Mouse (Mus musculus) heart, adult 11 months (tissue): ENCODE data around the gene Pcsk4.

Experiments
- DNase-seq: peaks from one replicate; pipeline ENCODE4 v3.0.0; 2022

Gene Pcsk4

GRCm38 (mm10) chr10:80296824-80297223 lies 32.5 kb downstream of the Pcsk4 start:
- DNase-seq, result peak; percentile 94

GRCm38 (mm10) chr10:80295618-80296425 lies 33.5 kb downstream of the Pcsk4 start, which contains the start of gene Apc2:
Gene Apc2, plus strand, starts transcription at chr10:80295977.
- peak; percentile 99 for DNase-seq

GRCm38 (mm10) chr10:80294788-80295303 lies 34.5 kb downstream of the Pcsk4 start:
- no peak for DNase-seq

GRCm38 (mm10) chr10:80294311-80294710 lies 35.0 kb downstream of the Pcsk4 start:
- no peak for DNase-seq

GRCm38 (mm10) chr10:80293325-80293724 lies 36.0 kb downstream of the Pcsk4 start:
- no peak for DNase-seq

- peak; percentile 99 for DNase-seq
Measured at GRCm38 (mm10) chr10:80292251-80293146, 36.8 kb downstream of the Pcsk4 start, which contains the start of gene Rps15. Gene Rps15, plus strand, starts transcription at chr10:80292453.

DNA sequence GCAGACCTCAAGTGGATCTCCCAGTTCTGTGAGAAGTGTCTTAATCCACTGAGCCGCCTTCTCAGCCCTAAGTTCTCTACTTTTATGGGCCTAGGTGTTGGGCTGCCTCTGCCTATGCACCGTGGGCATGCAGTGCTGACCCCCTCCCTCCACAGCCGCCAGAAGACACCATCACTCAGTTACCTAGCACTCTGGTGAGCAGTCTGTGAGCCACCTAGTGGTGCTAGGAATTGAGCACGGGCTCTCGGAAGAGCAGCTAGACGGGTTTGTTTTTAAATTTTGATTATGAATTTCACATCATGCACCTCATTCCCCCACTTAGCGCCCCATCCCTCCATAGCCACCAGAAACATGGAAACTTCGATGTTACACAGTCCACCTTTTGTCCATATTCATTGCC lies 40.6 kb downstream of the Pcsk4 start:
- no peak for DNase-seq

DNA sequence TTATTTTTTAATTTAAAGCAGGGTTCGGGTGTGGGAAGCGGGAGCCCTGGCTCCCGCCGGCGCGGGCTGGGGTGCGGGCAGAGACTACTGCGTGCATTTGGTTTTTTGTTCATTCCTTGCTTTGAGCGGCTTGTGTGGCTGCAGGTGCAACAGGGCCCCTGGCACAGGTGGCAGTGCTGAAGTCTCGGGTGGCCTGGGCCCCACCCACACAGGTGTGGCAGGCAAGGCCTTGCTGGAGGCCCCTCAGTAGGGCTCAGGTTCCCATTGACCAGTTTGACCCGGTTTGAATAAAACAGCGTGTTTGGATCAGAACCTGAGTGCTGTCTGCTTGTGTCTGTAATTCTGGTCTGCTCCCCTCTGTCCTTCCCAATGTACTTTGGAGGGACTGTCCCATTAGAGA lies 41.2 kb downstream of the Pcsk4 start:
- no peak for DNase-seq

DNA sequence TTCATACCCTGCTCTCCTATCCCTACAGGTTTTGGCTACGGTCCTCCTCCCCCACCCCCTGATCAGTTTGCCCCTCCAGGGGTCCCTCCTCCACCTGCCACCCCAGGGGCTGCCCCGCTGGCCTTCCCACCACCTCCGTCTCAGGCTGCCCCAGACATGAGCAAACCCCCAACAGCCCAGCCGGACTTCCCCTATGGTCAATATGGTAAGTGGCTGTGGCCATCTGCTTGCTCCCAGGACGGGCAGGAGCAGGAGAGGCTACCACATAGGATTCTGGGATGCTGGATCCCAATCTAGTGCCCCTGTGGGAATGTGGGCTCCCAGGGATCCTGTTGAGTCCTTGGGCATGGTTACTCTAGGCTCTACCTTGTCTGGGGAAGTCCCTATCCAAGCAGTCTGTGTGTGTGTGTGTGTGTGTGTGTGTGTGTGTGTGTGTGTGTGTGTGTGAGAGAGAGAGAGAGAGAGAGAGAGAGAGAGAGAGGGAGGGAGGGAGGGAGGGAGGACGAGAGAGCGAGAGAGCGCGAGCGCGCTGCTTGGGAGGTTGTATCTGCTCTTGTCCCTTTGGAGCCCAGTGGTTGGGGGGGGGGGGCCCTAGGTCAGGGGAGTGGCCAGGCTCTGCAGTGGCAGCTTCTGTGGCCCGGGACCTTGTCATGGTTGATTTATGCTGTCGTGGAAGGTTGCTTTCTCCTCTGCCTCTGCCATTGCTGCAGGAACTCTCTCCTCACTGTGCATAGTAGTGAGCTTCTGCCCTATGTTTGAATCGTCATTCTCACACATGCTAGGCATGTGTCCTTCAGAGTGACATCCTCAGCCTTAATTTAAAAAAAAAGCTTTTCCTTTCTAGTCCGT lies 43.9 kb downstream of the Pcsk4 start:
- no peak for DNase-seq

DNA sequence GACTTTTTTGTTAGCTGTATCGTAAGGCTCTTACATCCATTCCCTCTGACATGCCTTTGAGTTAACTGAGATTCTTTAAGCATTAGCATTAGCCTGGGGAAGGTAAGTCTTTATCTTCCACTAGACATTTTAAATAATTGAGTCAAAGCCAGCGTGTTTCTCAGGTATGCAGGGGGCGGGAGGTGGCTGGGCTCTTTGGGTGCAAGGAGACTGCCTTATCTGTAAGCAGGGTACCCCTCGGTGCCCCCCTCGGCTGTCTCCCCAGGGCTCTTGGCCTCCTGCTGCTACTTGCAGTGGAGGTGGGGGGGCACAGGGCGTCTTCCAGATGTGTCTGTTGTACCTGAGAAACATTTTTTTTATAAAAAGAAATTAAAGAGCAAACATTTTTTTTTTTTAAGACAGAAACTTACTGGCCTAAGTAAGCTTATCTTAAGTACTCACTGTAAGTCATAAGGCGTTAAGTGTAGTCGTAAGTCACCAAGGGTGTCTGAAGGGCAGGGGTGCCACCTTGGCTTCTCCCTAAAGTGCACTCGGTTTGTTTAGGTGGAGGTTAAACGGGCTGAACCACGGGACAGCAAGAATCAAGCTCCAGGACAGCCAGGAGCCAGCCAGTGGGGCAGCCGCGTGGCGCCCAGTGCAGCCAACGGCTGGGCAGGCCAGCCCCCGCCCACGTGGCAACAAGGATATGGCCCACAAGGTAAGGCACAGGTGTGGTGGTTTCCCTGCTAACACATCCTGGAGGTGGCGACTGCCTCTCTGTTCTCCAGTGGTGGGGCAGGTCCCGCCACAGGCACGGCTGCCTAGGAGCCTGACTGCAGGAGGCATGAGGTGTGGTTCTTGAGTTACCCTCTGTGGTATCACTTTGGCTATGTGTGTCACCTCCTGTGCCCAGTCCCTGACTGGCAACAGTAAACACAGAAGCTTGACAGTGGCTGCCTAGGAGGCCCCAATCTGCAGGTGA lies 46.5 kb downstream of the Pcsk4 start:
- no peak for DNase-seq

- DNase-seq, result no peak
Measured at GRCm38 (mm10) chr10:80281921-80282371, 47.4 kb downstream of the Pcsk4 start.

GRCm38 (mm10) chr10:80281304-80281703 lies 48.0 kb downstream of the Pcsk4 start:
- peak; percentile 98 for DNase-seq

DNA sequence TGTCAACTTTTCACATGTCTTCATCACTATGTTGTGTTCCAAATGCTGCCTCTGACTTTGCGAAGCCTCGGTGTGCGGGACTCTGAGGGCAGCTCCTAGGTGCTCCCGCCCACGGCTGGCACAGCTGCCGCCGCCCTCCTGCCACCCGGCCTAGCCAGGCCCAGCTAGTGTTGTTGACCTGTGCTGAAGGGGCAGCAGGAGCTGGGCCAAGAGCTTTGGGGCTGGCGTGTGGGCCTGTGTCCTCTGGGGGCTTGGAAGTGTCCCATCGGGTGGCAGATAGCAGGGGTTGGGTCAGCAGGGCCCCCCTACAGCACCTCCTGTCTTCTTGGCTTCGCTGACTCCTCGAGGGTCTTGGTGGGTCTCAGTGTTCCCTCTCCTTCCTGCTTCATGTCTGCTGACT lies 50.0 kb downstream of the Pcsk4 start:
- DNase-seq, result peak; percentile 93

DNA sequence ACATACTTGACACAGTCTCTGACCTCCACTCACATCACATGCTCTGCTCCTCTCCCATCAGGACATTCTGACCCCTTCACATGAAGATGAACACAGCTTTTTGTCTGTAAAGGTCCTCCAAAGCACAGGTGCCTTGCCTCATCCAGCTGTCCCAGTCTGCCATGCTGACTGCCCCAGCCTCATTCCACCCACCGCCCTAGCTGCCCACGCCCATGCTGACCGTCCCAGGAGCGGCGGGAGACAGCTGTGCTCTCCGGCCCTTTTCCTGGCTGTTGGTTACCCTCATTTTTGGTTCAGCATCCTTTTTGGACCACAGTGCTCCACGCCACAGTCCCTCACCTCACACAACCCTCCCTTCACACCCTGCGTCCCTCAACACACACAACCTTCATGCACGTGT lies 50.9 kb downstream of the Pcsk4 start:
- no peak for DNase-seq

DNA sequence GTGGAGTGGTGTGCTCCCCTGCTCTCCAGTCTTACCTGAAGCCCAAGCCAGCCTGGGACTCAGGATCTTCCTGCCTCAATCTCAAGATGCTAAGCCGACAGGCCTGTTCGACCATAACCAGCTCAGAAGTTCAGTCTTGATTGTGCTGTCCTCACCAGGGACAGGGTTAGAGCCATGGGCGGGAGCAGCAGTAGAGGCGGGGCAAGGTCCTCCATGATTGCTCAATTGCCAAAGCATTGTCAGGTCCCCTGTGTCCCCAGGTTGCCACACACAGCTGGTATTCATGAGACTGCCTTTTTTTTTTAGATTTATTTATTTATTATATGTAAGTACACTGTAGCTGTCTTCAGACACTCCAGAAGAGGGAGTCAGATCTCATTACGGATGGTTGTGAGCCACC lies 53.1 kb downstream of the Pcsk4 start:
- DNase-seq, result no peak

- peak; percentile 94 for DNase-seq
Measured at GRCm38 (mm10) chr10:80273847-80274246, 55.5 kb downstream of the Pcsk4 start.

GRCm38 (mm10) chr10:80271870-80272585 lies 57.3 kb downstream of the Pcsk4 start:
- no peak for DNase-seq
